Mouse (Mus musculus): Measurements from ENCODE around the gene Psap. TPM values are rescaled to one million over a fixed set of nuclear protein-coding genes. Genes with fewer than 3 reads are reported as not detected.
"Not testable (repeated sequence)": the region's sequence is repeated elsewhere in the genome, so short reads cannot be mapped to it uniquely, and the experiment has no call there.

Psap gene
- polyA plus RNA-seq, 1 experiment from 2014 or later: 129 TPM

DNA sequence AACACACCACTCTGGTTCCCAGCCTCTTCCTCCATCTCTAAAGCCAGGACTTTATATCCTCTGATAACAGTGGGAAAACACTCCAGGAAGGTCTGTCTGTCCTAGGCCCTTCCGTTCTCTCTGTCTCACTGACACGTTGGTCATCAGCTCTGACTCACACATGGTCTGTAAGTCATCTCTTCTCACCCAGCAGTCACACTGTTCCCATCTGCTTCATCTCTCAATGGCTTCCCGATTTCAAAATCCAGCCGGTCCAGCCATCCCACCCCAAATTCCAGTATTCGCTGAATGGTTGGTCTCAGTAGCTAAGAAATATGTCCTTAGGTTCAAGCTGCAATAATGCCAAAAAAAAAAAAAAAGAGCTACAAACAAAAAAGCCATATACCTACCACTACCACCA is 33.5 kb upstream of the Psap start:
- Histone ChIP-seq H3K27me3 (ENCODE audit: control insufficient read depth, insufficient read depth, low read length) (no peaks in the 10 kb centered on the region), H3K4me2 (ENCODE audit: low read length) (no peak overlapping the region), H3K27ac (replicated peaks; ENCODE audit: low read depth, low read length) (no peak overlapping the region), H3K9me3 (ENCODE audit: control insufficient read depth, low read length) (no peaks in the 10 kb centered on the region), H3K9ac (replicated peaks; ENCODE audit: low read length) (no peak overlapping the region), H3K4me3 (replicated peaks; ENCODE audit: low read depth, low read length) (no peak overlapping the region), H3K36me3 (ENCODE audit: control insufficient read depth, insufficient read depth, low read length) (no peaks in the 10 kb centered on the region), H3K4me1 (ENCODE audit: control insufficient read depth, insufficient read depth, low read length) (no peaks in the 10 kb centered on the region)
- 92% methylated on average over 5 of the region's 5 CpGs for WGBS
- ATAC-seq (ENCODE audit: low FRiP score, low TSS enrichment) (no peak), DNase-seq (no peak)

DNA sequence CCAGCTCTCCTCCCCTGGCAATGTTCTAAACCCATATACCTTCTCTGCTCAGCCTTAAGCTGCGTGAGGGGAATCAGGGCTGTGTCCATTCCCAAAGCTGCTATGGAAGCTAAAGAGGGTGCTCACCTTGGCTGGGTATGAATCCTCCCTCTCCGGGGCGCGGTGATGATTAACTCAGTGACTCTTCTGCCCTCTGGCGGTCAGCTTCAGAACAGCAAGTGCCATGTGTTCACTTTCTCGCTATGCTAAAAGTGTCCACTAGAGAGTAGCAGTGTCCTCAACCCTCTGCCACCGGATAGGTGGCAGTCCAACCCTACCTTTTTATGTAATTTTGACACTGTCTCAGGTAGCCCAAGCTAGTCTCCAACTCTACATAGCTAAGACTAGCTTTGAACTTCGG is 32.4 kb upstream of the Psap start:
- Histone ChIP-seq H3K36me3 (ENCODE audit: control insufficient read depth, insufficient read depth, low read length) (no peaks in the 10 kb centered on the region), H3K4me2 (ENCODE audit: low read length) (no peak overlapping the region), H3K4me3 (replicated peaks; ENCODE audit: low read depth, low read length) (no peak overlapping the region), H3K9ac (replicated peaks; ENCODE audit: low read length) (no peak overlapping the region), H3K27me3 (ENCODE audit: control insufficient read depth, insufficient read depth, low read length) (no peaks in the 10 kb centered on the region), H3K9me3 (ENCODE audit: control insufficient read depth, low read length) (no peaks in the 10 kb centered on the region), H3K4me1 (ENCODE audit: control insufficient read depth, insufficient read depth, low read length) (no peaks in the 10 kb centered on the region), H3K27ac (replicated peaks; ENCODE audit: low read depth, low read length) (no peak overlapping the region)
- DNase-seq (peak; percentile 97), ATAC-seq (ENCODE audit: low FRiP score, low TSS enrichment) (peak; percentile 73; the same call in 1 of the 2 replicates)
- WGBS: 3% methylated on average over 8 of the region's 8 CpGs

DNA sequence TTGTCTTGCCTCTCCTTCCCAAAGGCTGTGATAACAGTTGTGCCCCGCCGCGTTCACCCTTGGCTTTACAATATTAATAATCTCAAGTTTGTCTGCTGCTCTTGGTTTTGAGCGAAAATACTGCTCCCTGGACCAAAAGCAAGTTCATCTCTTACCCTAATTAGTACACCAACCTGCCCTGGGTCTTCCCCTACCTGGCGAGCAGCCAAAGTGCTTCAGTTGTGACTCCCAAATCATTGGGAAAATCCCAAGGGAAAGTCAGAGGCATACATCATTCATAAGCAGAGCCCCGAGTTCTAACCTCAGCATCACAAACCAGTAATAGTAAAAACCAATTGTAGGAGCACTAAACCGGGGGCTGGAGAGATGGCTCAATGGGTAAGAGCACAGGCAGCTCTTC is 31.8 kb upstream of the Psap start:
- ATAC-seq (ENCODE audit: low FRiP score, low TSS enrichment) (no peak), DNase-seq (no peak)
- Histone ChIP-seq H3K4me1 (ENCODE audit: control insufficient read depth, insufficient read depth, low read length) (no peaks in the 10 kb centered on the region), H3K4me2 (ENCODE audit: low read length) (no peak overlapping the region), H3K36me3 (ENCODE audit: control insufficient read depth, insufficient read depth, low read length) (no peaks in the 10 kb centered on the region), H3K27ac (replicated peaks; ENCODE audit: low read depth, low read length) (no peak overlapping the region), H3K27me3 (ENCODE audit: control insufficient read depth, insufficient read depth, low read length) (no peaks in the 10 kb centered on the region), H3K4me3 (replicated peaks; ENCODE audit: low read depth, low read length) (no peak overlapping the region), H3K9ac (replicated peaks; ENCODE audit: low read length) (no peak overlapping the region), H3K9me3 (ENCODE audit: control insufficient read depth, low read length) (no peaks in the 10 kb centered on the region)
- 79% methylated on average over 7 of the region's 7 CpGs for WGBS

DNA sequence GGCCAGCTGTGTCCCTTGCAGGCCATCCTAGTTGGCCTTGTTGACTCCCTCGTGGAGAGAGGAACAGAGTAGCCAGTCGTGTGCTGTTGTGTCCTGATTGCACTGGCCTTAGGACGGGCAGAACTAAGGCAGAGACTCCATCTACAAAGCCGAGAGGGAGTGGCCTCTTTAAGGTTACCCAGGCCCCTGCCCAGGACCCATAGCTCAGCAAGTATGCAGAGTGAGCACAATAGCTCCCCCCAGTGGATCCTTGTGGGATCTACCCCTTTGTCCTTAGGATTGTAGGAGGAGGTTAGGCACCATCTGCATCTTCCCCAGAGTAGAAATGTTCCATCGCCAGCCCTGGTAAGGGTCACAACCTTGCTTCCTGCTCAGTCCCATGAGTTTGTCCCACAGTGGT is 30.9 kb upstream of the Psap start:
- Histone ChIP-seq H3K27ac (replicated peaks; ENCODE audit: low read depth, low read length) (no peak overlapping the region), H3K9me3 (ENCODE audit: control insufficient read depth, low read length) (no peaks in the 10 kb centered on the region), H3K4me1 (ENCODE audit: control insufficient read depth, insufficient read depth, low read length) (no peaks in the 10 kb centered on the region), H3K36me3 (ENCODE audit: control insufficient read depth, insufficient read depth, low read length) (no peaks in the 10 kb centered on the region), H3K27me3 (ENCODE audit: control insufficient read depth, insufficient read depth, low read length) (no peaks in the 10 kb centered on the region), H3K4me2 (ENCODE audit: low read length) (no peak overlapping the region), H3K4me3 (replicated peaks; ENCODE audit: low read depth, low read length) (no peak overlapping the region), H3K9ac (replicated peaks; ENCODE audit: low read length) (no peak overlapping the region)
- no peak for ATAC-seq (ENCODE audit: low FRiP score, low TSS enrichment)
- DNase-seq: peak; percentile 68
- 30% methylated on average over 5 of the region's 5 CpGs for WGBS

DNA sequence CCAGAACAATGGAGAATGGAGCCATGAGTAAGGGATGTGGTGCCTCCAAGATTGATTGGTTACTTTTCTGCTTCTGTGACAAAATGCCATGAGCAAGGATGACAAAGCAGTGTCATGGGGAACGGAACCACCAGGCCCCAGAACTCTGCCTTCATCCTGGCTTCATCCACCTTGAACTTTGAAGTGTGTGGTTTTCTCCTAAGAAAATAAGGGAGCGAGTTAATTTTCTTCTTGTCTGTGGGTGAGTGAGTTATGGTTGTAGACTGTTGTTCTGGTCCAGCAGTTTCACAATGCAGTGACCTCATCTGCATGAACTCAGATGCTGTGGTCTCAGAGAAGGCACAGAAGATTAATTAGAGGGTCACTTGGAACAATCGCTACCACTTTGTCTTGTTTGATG is 29.1 kb upstream of the Psap start:
- not testable (repeated sequence) for H3K27ac ChIP-seq (replicated peaks; ENCODE audit: low read depth, low read length); H3K4me2 ChIP-seq (ENCODE audit: low read length); H3K4me1 ChIP-seq (ENCODE audit: control insufficient read depth, insufficient read depth, low read length); H3K36me3 ChIP-seq (ENCODE audit: control insufficient read depth, insufficient read depth, low read length); H3K9me3 ChIP-seq (ENCODE audit: control insufficient read depth, low read length); H3K27me3 ChIP-seq (ENCODE audit: control insufficient read depth, insufficient read depth, low read length); H3K4me3 ChIP-seq (replicated peaks; ENCODE audit: low read depth, low read length); ATAC-seq (ENCODE audit: low FRiP score, low TSS enrichment); H3K9ac ChIP-seq (replicated peaks; ENCODE audit: low read length); DNase-seq
- WGBS: 89% methylated on average over 3 of the region's 3 CpGs

DNA sequence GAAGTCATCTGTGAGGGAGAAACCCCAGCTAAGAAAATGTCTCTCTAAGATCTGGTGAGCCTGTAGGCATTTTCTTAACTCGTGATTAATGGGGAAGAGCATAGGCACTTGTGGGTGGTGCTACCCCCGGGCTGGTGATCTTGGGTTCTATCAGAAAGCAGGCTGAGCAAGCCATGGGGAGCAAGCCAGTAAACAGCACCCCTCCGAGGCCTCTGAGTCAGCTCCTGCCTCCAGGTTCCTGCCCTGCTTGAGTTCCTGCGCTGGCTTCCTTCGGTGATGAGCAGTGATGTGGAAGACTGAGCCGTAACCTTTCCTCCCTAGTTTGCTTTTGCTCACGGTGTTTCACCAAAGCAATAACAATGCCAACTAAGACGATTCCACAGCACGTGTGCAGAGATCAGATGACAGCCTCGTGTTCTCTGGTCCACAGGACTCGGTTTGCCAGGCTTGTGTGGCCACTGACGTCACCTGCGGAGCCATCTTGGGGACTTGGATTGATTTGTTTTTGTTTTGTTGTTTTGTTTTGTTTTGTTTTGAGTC is 26.9 kb upstream of the Psap start:
- Histone ChIP-seq H3K9ac (replicated peaks; ENCODE audit: low read length) (no peak overlapping the region), H3K4me3 (replicated peaks; ENCODE audit: low read depth, low read length) (no peak overlapping the region), H3K27ac (replicated peaks; ENCODE audit: low read depth, low read length) (no peak overlapping the region), H3K4me1 (ENCODE audit: control insufficient read depth, insufficient read depth, low read length) (no peaks in the 10 kb centered on the region), H3K36me3 (ENCODE audit: control insufficient read depth, insufficient read depth, low read length) (no peaks in the 10 kb centered on the region), H3K9me3 (ENCODE audit: control insufficient read depth, low read length) (no peaks in the 10 kb centered on the region), H3K27me3 (ENCODE audit: control insufficient read depth, insufficient read depth, low read length) (no peaks in the 10 kb centered on the region), H3K4me2 (ENCODE audit: low read length) (no peak overlapping the region)
- 83% methylated on average over 13 of the region's 13 CpGs for WGBS
- ATAC-seq (ENCODE audit: low FRiP score, low TSS enrichment) (no peak), DNase-seq (no peak)

DNA sequence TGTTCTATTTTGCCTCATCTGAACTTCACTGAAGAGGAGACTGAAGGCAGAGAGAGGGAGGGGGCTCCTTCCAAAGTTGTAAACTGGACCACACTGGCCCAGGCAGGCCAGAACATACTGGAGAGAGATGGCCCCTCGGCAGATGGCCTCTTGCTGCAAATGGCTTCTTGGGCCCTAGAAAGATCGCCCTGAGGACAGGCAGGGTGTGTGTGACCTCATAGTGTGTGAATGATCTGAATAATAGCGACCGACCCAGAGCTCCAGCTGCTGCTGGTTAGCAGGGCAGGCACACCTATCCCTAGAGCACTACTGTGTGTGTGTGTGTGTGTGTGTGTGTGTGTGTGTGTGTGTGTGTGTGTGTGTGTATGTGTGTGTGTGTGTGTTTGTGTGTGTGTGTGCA is 25.2 kb upstream of the Psap start:
- no peak for ATAC-seq (ENCODE audit: low FRiP score, low TSS enrichment)
- no peaks in the 10 kb centered on the region for H3K36me3 ChIP-seq (ENCODE audit: control insufficient read depth, insufficient read depth, low read length)
- no peaks in the 10 kb centered on the region for H3K4me1 ChIP-seq (ENCODE audit: control insufficient read depth, insufficient read depth, low read length)
- DNase-seq: no peak
- no peaks in the 10 kb centered on the region for H3K9me3 ChIP-seq (ENCODE audit: control insufficient read depth, low read length)
- H3K4me2 ChIP-seq (ENCODE audit: low read length): no peak overlapping the region
- H3K9ac ChIP-seq (replicated peaks; ENCODE audit: low read length): no peak overlapping the region
- 74% methylated on average over 4 of the region's 4 CpGs for WGBS
- H3K27me3 ChIP-seq (ENCODE audit: control insufficient read depth, insufficient read depth, low read length): no peaks in the 10 kb centered on the region
- H3K4me3 ChIP-seq (replicated peaks; ENCODE audit: low read depth, low read length): no peak overlapping the region
- no peak overlapping the region for H3K27ac ChIP-seq (replicated peaks; ENCODE audit: low read depth, low read length)

DNA sequence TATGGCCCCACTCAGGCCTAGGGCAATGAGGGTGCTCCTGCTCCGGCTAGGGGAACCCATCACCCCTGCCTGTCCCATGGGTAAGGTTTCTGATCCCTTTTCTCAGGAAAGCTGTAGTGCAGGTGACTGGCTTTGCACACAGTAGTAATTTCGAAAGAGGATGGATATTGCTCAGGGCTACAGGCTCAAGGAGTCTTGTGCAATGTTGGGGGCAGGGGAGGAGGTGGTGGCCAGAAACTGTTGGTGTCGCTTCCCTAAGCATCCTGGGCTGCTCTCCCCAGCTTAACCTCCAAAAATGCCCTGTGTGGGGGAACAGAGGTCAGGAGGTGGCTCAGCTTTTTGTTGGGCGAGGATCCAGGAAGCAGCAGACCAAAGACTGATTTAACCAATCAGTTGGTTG is 24.8 kb upstream of the Psap start:
- ATAC-seq (ENCODE audit: low FRiP score, low TSS enrichment): no peak
- H3K9ac ChIP-seq (replicated peaks; ENCODE audit: low read length): no peak overlapping the region
- no peak overlapping the region for H3K4me3 ChIP-seq (replicated peaks; ENCODE audit: low read depth, low read length)
- no peak overlapping the region for H3K4me2 ChIP-seq (ENCODE audit: low read length)
- DNase-seq: no peak
- no peaks in the 10 kb centered on the region for H3K4me1 ChIP-seq (ENCODE audit: control insufficient read depth, insufficient read depth, low read length)
- no peaks in the 10 kb centered on the region for H3K27me3 ChIP-seq (ENCODE audit: control insufficient read depth, insufficient read depth, low read length)
- H3K9me3 ChIP-seq (ENCODE audit: control insufficient read depth, low read length): no peaks in the 10 kb centered on the region
- no peaks in the 10 kb centered on the region for H3K36me3 ChIP-seq (ENCODE audit: control insufficient read depth, insufficient read depth, low read length)
- WGBS: 59% methylated on average over 4 of the region's 4 CpGs
- H3K27ac ChIP-seq (replicated peaks; ENCODE audit: low read depth, low read length): no peak overlapping the region

DNA sequence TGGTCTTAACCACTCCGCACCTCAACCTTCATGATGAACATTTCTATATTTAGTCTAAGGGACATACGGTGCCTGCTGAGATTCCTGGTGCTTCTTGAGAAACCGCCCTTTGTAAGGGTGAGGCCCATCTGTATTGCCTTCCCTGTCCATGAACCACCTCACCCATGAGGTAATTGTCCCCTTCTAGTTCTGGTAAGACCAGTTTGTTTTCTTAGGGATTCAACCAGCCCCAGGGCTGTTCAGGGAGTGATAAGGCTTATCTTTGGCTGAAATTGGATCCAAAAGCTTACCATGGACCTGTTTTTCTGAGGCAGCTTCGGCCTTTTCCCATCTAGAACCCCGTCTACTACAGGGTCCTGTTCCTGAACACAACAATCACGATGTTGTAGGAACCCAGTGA is 21.3 kb upstream of the Psap start:
- Histone ChIP-seq H3K4me3 (replicated peaks; ENCODE audit: low read depth, low read length) (no peak overlapping the region), H3K4me1 (ENCODE audit: control insufficient read depth, insufficient read depth, low read length) (no peaks in the 10 kb centered on the region), H3K27ac (replicated peaks; ENCODE audit: low read depth, low read length) (no peak overlapping the region), H3K27me3 (ENCODE audit: control insufficient read depth, insufficient read depth, low read length) (no peaks in the 10 kb centered on the region), H3K9ac (replicated peaks; ENCODE audit: low read length) (no peak overlapping the region), H3K36me3 (ENCODE audit: control insufficient read depth, insufficient read depth, low read length) (no peaks in the 10 kb centered on the region), H3K4me2 (ENCODE audit: low read length) (no peak overlapping the region), H3K9me3 (ENCODE audit: control insufficient read depth, low read length) (no peaks in the 10 kb centered on the region)
- DNase-seq (no peak), ATAC-seq (ENCODE audit: low FRiP score, low TSS enrichment) (no peak)
- WGBS: 87% methylated on average over 6 of the region's 6 CpGs
